Mouse (Mus musculus) adrenal gland, adult 10 weeks (tissue): ENCODE measurements around the gene Miga2. TPM values are rescaled to one million over a fixed set of nuclear protein-coding genes. Genes with fewer than 3 reads are reported as not detected.

Experiments used
- polyA plus RNA-seq: library from polyadenylated mRNA; stranded (reverse); fragments of 350-450 nt; fragmentation: Illumina TruSeq; extraction: RNeasy Lipid Tissue Mini Kit (QIAGEN cat#74804); gene quantifications from one replicate; pipeline ENCODE4 v1.2.3, GENCODE M21; 2014; ENCODE audit warnings: low read depth, low replicate concordance

Gene Miga2
- 1.7 TPM for polyA plus RNA-seq

DNA sequence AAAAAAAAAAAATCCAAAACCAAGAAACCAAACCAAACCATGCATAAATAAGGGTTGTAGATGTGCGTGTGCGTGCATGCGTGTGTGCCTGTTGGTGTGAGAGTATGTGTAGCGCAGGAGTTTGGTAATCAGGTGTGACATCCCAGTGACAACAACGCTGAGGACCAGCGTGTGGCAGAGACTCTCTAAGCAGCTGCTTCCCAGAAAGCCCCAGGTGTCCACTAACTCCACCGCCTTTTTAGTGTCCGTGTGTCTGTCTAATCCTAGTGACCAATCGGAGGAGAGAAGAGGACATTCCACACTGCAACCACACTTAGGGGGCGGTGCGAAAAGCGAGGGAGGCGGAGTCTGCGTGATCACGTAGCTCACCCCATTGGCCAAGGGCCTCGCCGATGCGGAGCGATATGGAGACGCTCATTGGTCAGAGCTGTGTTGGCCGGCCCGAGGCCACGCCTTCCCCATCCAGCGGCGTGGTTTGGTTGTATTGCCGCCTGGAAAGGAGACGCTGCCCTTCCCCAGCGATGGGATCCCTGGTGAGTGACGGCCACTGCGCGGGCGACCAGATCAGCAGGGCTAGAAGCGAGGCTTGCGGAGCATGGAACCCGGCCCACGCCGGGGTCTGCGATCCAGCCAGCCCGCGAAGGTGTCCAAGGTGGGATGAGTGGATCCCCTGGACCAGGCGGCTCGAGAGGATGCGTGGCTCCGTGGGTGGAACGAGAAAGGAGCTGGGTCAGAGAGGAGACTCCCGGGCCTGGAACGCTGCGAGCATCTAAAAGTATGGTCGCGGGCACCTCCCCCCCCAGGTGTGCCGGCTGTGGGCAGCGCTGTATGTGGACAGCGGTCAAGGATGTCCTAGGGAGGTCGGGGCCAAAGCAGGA is at the start of gene Miga2:
Gene Miga2, plus strand, starts transcription at position 461 of the 878 bp plus-strand sequence.

DNA sequence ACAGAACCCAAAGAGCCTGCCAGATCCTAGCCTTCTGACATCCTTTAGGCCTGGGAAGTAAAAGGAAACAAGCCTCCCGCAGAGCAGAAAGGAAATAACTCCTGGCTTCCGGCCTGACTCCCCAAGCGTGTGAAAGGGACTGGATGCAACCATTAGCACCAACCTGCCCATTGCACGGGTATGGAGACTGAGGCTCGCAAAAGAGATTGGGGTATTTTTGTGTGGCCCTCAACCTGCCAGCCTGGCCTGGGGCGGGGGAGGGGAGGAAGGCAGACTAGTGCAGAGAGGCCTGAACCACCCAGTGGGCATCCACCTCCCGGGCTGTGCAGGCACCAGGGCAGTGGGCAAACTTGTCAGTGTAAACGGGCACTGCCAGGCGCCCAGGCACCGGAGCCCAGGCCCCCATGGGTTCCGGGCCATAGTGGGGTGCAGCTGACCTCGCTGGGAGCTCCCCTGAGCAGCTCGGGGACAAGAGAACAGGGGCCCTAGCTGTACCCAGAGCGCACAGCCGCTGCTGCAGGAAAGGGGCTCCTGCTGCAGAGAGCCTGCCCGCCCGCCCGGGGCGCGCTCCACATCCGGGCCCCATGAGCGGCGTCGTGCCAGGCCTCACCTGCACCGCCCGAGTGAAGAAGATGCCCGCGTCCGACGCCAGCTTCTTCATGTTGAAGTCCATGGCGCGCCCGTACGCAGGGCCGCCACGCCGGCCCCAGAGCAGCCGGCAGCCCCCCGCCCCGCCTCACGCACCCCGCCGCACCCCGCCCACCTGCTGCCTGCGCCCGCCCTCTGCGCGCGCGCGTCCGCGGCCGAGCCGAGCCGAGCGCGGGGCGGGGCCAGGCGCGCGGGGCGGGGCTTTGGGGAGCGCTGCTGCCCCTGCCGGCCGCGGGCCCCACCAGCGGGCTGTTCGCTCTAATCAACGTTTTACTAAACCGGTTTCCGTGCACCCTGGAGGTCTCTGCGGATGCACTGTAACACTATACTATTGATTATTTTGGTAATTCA is 5.2 kb upstream of the Miga2 start, which contains the start of gene Sh3glb2:
Gene Sh3glb2, minus strand, starts transcription at position 805 of the 999 bp plus-strand sequence.

DNA sequence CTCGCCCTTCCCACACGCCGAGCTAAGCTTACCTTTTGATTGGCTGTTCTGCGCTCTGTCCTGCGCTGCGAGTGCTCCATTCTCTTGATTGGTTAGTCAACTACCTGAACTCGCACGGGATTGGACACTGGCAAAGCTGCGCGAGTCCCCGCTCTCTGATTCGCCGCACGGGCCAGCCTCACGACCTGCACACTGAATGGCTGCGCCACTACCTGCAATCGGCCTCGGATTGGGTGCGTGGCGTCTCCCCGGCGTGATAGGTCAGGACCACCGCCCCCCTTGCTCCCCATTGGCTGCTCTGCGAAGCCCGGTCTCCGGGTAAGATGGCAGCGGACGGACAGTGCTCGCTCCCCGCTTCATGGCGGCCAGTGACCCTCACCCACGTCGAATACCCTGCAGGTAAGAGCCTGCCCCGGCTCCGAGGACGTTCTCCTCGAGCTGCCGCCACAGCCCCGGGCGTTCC is 28.1 kb downstream of the Miga2 start, which contains the start of gene Dolpp1:
Gene Dolpp1, plus strand, starts transcription at position 141 of the 463 bp plus-strand sequence.

DNA sequence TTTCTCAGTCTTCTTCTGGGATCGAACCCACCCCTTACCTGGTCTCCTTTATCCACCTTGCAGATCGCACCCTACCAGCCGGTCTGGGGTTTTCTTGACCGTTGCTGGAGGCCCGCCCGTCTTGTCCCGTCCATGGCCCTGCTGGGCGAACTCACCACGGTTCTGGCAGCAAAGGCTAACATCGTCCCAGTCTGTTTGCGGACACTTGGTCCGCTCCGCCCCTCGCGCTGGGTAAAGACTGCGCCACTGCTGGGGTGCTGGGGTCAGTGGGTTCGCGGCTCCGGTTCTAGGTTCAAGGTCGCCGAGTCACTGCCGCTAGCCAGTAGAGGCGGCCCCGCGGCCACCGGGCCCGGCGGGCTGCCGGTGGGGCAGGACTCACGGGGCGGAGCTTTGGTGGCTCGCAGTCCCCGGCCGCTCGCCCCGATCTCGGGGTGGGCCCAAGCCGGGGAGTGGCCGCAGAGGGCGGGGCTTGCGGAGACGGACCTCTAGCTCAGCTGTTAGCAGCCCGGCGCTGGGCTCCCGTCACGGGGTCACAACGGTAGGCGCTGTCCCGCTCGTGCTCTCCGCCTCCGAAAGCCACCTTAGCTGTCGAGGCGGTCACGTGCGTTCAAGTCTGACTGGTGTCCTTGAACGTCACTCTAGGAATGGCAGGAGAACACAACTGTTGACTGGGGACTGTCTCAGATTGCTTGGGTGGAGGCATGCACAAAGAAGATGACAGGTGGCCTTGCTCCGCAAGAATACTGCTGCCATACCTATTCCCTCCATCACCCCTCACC is 51.3 kb downstream of the Miga2 start, which contains the start of gene Crat:
Gene Crat, minus strand, starts transcription at position 657 of the 779 bp plus-strand sequence.

DNA sequence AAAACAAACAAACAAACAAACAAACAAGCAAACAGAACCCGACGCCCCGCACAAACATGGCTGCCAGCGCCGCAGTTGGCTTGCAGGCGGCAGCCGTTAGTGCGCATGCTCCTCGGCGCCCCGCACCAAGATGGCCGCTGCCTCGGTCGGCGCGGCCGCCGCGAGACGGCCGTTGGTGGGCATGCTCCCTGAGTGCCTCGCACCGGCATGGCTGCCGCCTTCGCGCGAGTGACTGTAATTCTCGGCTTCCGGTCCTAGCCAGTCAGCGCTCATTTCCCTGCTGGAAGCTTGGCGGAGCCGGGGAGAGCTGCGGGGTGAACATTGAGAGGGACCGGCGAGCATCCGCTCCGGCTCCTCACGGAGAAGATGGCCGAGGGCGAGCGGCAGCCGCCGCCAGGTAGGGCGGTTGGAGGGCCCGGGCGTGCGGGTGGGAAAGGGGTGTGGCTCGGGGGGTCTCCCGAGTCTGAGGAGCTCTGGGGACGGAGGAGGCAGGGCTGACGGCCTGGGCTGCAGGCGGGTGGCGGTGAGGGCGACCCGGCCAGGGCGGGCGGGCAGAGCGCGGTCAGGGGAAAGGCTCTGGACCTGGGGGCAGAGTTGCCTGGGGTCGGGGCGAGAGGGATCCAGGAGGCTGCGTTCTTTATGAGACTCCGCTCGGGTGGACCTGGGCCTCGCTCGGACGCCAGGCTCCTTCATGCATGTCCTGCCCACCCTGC is 52.1 kb downstream of the Miga2 start, which contains the start of gene Ptpa:
Gene Ptpa, plus strand, starts transcription at position 104 of the 713 bp plus-strand sequence.

Other genes with a start within 250 kb of the Miga2 start
- gene Zer1, start 239.6 kb upstream of the Miga2 start, polyA plus RNA-seq = 2.3 TPM
- gene Tbc1d13, start 230.5 kb upstream of the Miga2 start, polyA plus RNA-seq = 14.1 TPM
- gene Endog, start 192.7 kb upstream of the Miga2 start, polyA plus RNA-seq = not detected
- gene Spout1, start 185.8 kb upstream of the Miga2 start, polyA plus RNA-seq = 1.9 TPM
- gene Kyat1, start 158.4 kb upstream of the Miga2 start, polyA plus RNA-seq = 0.47 TPM
- gene Lrrc8a, start 126.5 kb upstream of the Miga2 start, polyA plus RNA-seq = 3.6 TPM
- gene Gm28035, start 123.7 kb upstream of the Miga2 start, polyA plus RNA-seq = not detected
- 1.8 TPM for gene Phyhd1, start 98.0 kb upstream of the Miga2 start, polyA plus RNA-seq
- gene Gm28038, start 83.2 kb upstream of the Miga2 start, polyA plus RNA-seq = not detected
- 11.3 TPM for gene Dolk, start 77.9 kb upstream of the Miga2 start, polyA plus RNA-seq
- gene Nup188, start 77.8 kb upstream of the Miga2 start, polyA plus RNA-seq = 15.6 TPM
- gene Sh3glb2, start 4.9 kb upstream of the Miga2 start, polyA plus RNA-seq = not detected
- 1.3 TPM for gene Dolpp1, start 28.0 kb downstream of the Miga2 start, polyA plus RNA-seq
- 18.5 TPM for gene Crat, start 51.6 kb downstream of the Miga2 start, polyA plus RNA-seq
- gene Ptpa, start 51.8 kb downstream of the Miga2 start, polyA plus RNA-seq = 3.8 TPM
- gene Ier5l, start 110.0 kb downstream of the Miga2 start, polyA plus RNA-seq = not detected
- gene Cstad, start 230.8 kb downstream of the Miga2 start, polyA plus RNA-seq = 0.82 TPM